Mouse (Mus musculus): ENCODE measurements at regions not wholly inside any gene's neighbourhood (a gene's known extent, or its start where the extent isn't known, plus 50 kb on each side); places are given as distances from the start of the nearest gene placed in this dataset.
A peak's percentile ranks its signal among the peaks of the same experiment; 100 is the strongest.

- no peak overlapping the region for H3K27ac ChIP-seq (replicated peaks; ENCODE audit: low read depth, low read length)
- DNase-seq (ENCODE audit: low spot score) (no peak), ATAC-seq (ENCODE audit: low FRiP score, low read depth) (no peak)
- no peaks in the 10 kb centered on the region for H3K27me3 ChIP-seq (ENCODE audit: control insufficient read depth, insufficient read depth, low read length)
- no peaks in the 10 kb centered on the region for H3K9me3 ChIP-seq (ENCODE audit: control insufficient read depth, low read length)
- no peaks in the 10 kb centered on the region for H3K36me3 ChIP-seq (ENCODE audit: control insufficient read depth, insufficient read depth, low read length)
- H3K4me3 ChIP-seq (replicated peaks; ENCODE audit: low read length) = no peak overlapping the region
- 69% methylated on average over 5 of the region's 5 CpGs for WGBS
- no peaks in the 10 kb centered on the region for H3K4me1 ChIP-seq (ENCODE audit: control insufficient read depth, insufficient read depth, low read length)
- TF ChIP-seq POLR2A (IDR thresholded peaks at IDR 0.05; ENCODE audit: borderline replicate concordance, extremely low read depth, insufficient read depth, insufficient read length) = no peak
- H3K4me2 ChIP-seq (replicated peaks; ENCODE audit: low read depth, low read length, severe bottlenecking) = no peak overlapping the region
- no peak overlapping the region for H3K9ac ChIP-seq (ENCODE audit: low read depth, low read length, severe bottlenecking)
These were observed 236.8 kb upstream of the Fbxo33 start for GRCm38 (mm10) chr12:59456175-59456851.

- no peak overlapping the region for H3K9ac ChIP-seq (ENCODE audit: low read depth, low read length, severe bottlenecking)
- no peaks in the 10 kb centered on the region for H3K9me3 ChIP-seq (ENCODE audit: control insufficient read depth, low read length)
- no peaks in the 10 kb centered on the region for H3K27me3 ChIP-seq (ENCODE audit: control insufficient read depth, insufficient read depth, low read length)
- H3K27ac ChIP-seq (replicated peaks; ENCODE audit: low read depth, low read length) = no peak overlapping the region
- no peak overlapping the region for H3K4me3 ChIP-seq (replicated peaks; ENCODE audit: low read length)
- no peaks in the 10 kb centered on the region for H3K36me3 ChIP-seq (ENCODE audit: control insufficient read depth, insufficient read depth, low read length)
- no peak for TF ChIP-seq POLR2A (IDR thresholded peaks at IDR 0.05; ENCODE audit: borderline replicate concordance, extremely low read depth, insufficient read depth, insufficient read length)
- no peak overlapping the region for H3K4me2 ChIP-seq (replicated peaks; ENCODE audit: low read depth, low read length, severe bottlenecking)
- no peaks in the 10 kb centered on the region for H3K4me1 ChIP-seq (ENCODE audit: control insufficient read depth, insufficient read depth, low read length)
- no peak for DNase-seq (ENCODE audit: low spot score)
- no peak for ATAC-seq (ENCODE audit: low FRiP score, low read depth)
- WGBS = 86% methylated on average over 6 of the region's 6 CpGs
These were observed 195.5 kb upstream of the Fbxo33 start for GRCm38 (mm10) chr12:59415051-59415450.

DNA sequence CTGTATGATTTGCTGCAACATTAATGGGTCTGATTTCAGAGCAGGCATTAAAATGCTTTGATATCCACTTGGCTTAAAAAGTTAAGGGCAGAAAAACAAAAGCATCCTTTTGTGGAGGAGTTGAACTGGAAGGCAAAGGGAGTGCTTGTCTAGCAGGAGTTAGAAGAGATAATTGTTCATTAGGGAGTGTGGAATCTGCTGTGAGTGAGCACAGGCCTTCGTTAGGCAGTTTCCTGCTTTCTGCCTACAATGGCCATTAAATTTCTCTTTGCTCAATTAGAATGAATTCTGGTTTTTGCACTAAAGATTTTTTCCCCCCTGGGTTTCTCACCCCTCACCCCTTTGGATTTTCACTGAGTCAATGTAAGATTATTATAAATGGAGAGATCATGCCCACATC is 192.0 kb upstream of the Fbxo33 start:
- WGBS = 44% methylated on average over 1 of the region's 1 CpGs

GRCm38 (mm10) chr12:59391103-59391502 is 171.6 kb upstream of the Fbxo33 start:
- Histone ChIP-seq H3K36me3 (ENCODE audit: control insufficient read depth, insufficient read depth, low read length) (no peaks in the 10 kb centered on the region), H3K4me3 (replicated peaks; ENCODE audit: low read length) (no peak overlapping the region), H3K4me1 (ENCODE audit: control insufficient read depth, insufficient read depth, low read length) (no peaks in the 10 kb centered on the region), H3K4me2 (replicated peaks; ENCODE audit: low read depth, low read length, severe bottlenecking) (no peak overlapping the region), H3K27me3 (ENCODE audit: control insufficient read depth, insufficient read depth, low read length) (no peaks in the 10 kb centered on the region), H3K27ac (replicated peaks; ENCODE audit: low read depth, low read length) (no peak overlapping the region), H3K9me3 (ENCODE audit: control insufficient read depth, low read length) (no peaks in the 10 kb centered on the region), H3K9ac (ENCODE audit: low read depth, low read length, severe bottlenecking) (no peak overlapping the region)
- no peak for TF ChIP-seq POLR2A (IDR thresholded peaks at IDR 0.05; ENCODE audit: borderline replicate concordance, extremely low read depth, insufficient read depth, insufficient read length)
- 83% methylated on average over 3 of the region's 3 CpGs for WGBS
- ATAC-seq (ENCODE audit: low FRiP score, low read depth) = no peak
- DNase-seq (ENCODE audit: low spot score) = no peak

More for the DNA sequence above, 192.0 kb upstream of the Fbxo33 start:
- no peaks in the 10 kb centered on the region for H3K27me3 ChIP-seq (ENCODE audit: control insufficient read depth, insufficient read depth, low read length)
- DNase-seq (ENCODE audit: low spot score) (no peak), ATAC-seq (ENCODE audit: low FRiP score, low read depth) (no peak)
- H3K27ac ChIP-seq (replicated peaks; ENCODE audit: low read depth, low read length) = no peak overlapping the region
- H3K4me3 ChIP-seq (replicated peaks; ENCODE audit: low read length) = no peak overlapping the region
- no peak for TF ChIP-seq POLR2A (IDR thresholded peaks at IDR 0.05; ENCODE audit: borderline replicate concordance, extremely low read depth, insufficient read depth, insufficient read length)
- H3K9ac ChIP-seq (ENCODE audit: low read depth, low read length, severe bottlenecking) = no peak overlapping the region
- H3K9me3 ChIP-seq (ENCODE audit: control insufficient read depth, low read length) = no peaks in the 10 kb centered on the region
- H3K36me3 ChIP-seq (ENCODE audit: control insufficient read depth, insufficient read depth, low read length) = no peaks in the 10 kb centered on the region
- H3K4me1 ChIP-seq (ENCODE audit: control insufficient read depth, insufficient read depth, low read length) = no peaks in the 10 kb centered on the region
- no peak overlapping the region for H3K4me2 ChIP-seq (replicated peaks; ENCODE audit: low read depth, low read length, severe bottlenecking)

- DNase-seq (ENCODE audit: low spot score) = peak; percentile 84
- WGBS = 24% methylated on average over 3 of the region's 3 CpGs
These were observed 163.3 kb upstream of the Fbxo33 start for GRCm38 (mm10) chr12:59382812-59383211.

More at GRCm38 (mm10) chr12:59382812-59383211, 163.3 kb upstream of the Fbxo33 start:
- no peak for TF ChIP-seq POLR2A (IDR thresholded peaks at IDR 0.05; ENCODE audit: borderline replicate concordance, extremely low read depth, insufficient read depth, insufficient read length)
- H3K9me3 ChIP-seq (ENCODE audit: control insufficient read depth, low read length) = no peaks in the 10 kb centered on the region
- no peaks in the 10 kb centered on the region for H3K36me3 ChIP-seq (ENCODE audit: control insufficient read depth, insufficient read depth, low read length)
- H3K4me3 ChIP-seq (replicated peaks; ENCODE audit: low read length) = no peak overlapping the region
- H3K27me3 ChIP-seq (ENCODE audit: control insufficient read depth, insufficient read depth, low read length) = no peaks in the 10 kb centered on the region
- H3K9ac ChIP-seq (ENCODE audit: low read depth, low read length, severe bottlenecking) = no peak overlapping the region
- no peak overlapping the region for H3K27ac ChIP-seq (replicated peaks; ENCODE audit: low read depth, low read length)
- H3K4me2 ChIP-seq (replicated peaks; ENCODE audit: low read depth, low read length, severe bottlenecking) = no peak overlapping the region
- H3K4me1 ChIP-seq (ENCODE audit: control insufficient read depth, insufficient read depth, low read length) = no peaks in the 10 kb centered on the region
- no peak for ATAC-seq (ENCODE audit: low FRiP score, low read depth)
